Mouse (Mus musculus) adrenal gland, adult 8-10 months (tissue): Measurements from ENCODE around the gene Wdr11. TPM values are rescaled to one million over a fixed set of nuclear protein-coding genes. Genes with fewer than 3 reads are reported as not detected.

ENCODE experiments used
- DNase-seq: peaks from one replicate; pipeline ENCODE4 v3.0.0; 2022
- total RNA-seq, 4 experiments: library from RNA; stranded (reverse); gene quantifications; 2 replicates each; pipeline ENCODE4 v1.2.4; 2022

Wdr11 gene
- 10 to 100 TPM; 49.8 to 56.5 (median 53.0) TPM for total RNA-seq

- peak; percentile 74 for DNase-seq
Measured at GRCm38 (mm10) chr7:129591371-129592131, at the start of gene Wdr11. Gene Wdr11, plus strand, starts transcription at chr7:129591863.

GRCm38 (mm10) chr7:129567541-129567940 is 24.1 kb upstream of the Wdr11 start:
- peak; percentile 19 for DNase-seq

- no peak for DNase-seq
Measured at GRCm38 (mm10) chr7:129568338-129568737, 23.3 kb upstream of the Wdr11 start.

- no peak for DNase-seq
Measured at GRCm38 (mm10) chr7:129574471-129574870, 17.2 kb upstream of the Wdr11 start.

GRCm38 (mm10) chr7:129575110-129575784 is 16.4 kb upstream of the Wdr11 start:
- DNase-seq: no peak

- no peak for DNase-seq
Measured at GRCm38 (mm10) chr7:129592132-129592745, 576 bp downstream of the Wdr11 start.

DNA sequence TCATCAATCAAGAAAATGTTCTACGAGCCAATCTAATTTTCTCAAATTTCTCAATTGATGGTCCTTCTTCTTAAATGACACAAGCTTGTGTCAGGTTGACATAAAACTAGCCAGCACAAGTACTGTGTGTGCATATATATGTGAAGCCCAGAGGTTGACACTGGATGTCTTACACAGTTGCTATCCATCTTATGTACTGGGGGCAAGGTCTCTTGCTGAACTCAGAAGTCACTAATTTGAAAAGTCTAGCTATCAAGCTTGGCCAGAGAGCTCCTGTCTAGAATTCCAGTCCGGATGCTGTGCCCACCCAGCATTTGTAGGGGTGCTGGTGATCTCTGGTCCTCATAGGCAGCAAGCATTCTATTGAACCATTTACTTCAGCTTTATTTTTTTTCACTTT is 5.5 kb downstream of the Wdr11 start:
- DNase-seq: no peak

DNA sequence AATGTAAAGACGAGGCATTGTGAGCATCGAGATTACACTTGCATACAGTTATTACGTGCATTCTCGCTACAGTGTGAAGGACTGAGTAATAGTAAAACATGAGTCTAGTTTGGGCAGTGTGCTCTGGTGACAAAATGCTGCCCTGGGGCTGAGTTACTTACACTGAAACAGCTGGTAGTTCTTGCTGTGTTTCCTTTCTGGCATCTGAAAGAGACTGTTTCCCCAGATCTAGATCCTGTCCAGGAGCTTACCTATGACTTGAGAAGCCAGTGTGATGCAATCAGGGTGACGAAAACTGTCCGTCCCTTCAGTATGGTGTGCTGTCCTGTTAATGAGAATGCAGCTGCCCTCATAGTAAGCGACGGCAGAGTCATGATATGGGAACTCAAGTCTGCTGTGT is 14.6 kb downstream of the Wdr11 start:
- no peak for DNase-seq

GRCm38 (mm10) chr7:129621141-129621540 is 29.5 kb downstream of the Wdr11 start:
- peak; percentile 12 for DNase-seq

GRCm38 (mm10) chr7:129630351-129630750 is 38.7 kb downstream of the Wdr11 start:
- no peak for DNase-seq

- no peak for DNase-seq
Measured at GRCm38 (mm10) chr7:129631453-129631852, 39.8 kb downstream of the Wdr11 start.

DNA sequence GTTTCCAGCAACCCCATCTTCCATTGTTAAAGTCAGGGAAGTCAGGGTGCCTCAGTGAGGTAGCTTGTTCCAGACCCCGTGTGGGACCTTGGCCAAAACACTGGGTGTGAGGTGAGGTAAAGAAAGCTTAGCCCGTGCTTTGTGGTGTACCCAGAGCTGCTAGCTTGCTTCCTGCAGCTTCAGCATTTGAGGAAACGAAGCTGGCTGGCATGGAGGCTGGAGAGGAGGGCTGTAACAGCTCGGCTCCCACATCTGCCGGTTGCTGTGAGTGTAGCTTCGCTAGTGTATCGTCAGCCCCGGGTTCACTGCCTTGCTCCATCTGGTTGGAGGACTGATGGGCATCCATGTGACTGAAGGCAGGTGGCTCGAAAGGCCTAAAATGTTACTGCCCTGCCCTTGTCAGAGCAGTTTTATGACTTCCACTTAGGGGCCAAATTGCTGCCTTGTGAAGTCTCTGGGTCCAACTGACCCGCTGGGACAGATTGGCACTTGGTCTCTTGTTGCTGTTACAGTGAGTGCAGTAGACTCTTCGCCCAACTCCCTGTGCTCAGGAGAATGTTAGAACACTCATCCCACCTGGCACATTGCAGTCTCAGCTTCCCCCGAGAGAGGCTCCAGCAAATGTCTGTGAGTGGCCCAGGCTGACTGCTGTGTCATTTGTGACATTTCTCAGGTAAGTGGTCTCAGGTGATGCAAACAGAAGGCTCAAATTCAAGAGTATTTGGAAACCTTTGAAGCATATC is 44.4 kb downstream of the Wdr11 start:
- no peak for DNase-seq

GRCm38 (mm10) chr7:129636992-129637391 is 45.3 kb downstream of the Wdr11 start:
- no peak for DNase-seq

GRCm38 (mm10) chr7:129637906-129638475 is 46.3 kb downstream of the Wdr11 start:
- no peak for DNase-seq

GRCm38 (mm10) chr7:129639006-129639405 is 47.3 kb downstream of the Wdr11 start:
- no peak for DNase-seq

GRCm38 (mm10) chr7:129639833-129640232 is 48.2 kb downstream of the Wdr11 start:
- no peak for DNase-seq

DNA sequence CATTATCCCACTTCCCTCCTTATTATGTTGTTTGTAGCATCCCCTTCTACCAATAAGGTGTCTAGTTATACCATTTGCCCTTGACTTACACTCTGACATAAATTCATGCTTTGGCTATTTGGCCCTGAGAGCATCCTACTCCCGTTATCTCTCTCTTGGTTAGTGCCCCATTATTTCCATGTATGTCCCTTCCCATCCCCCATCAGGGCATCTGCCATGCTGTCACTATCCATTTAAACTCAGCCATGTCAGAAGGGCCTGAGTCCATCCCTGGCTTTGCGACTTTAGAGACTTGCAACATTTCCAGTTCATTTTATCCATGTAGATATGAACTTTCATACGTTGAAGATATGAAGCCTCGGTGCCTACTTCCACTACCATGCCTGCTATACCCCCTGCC is 51.6 kb downstream of the Wdr11 start:
- DNase-seq: no peak

DNA sequence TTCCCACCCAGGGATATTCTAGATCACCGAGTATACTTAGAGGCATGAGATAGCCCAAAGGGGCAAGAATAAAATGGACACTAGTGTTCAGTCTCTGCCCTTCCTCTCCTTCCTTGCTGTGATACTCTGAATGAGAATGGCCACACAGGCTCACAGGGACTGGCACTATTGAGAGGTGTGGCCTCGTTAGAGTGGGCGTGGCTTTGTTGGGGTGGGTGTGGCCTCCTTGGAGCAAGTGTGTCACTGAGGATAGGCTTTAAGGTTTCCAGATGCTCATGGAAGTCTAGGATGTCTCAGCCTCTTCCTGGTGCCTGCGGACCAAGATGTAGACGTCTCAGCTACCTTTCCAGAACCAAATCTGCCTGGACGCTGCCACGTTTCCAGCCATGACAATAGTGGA is 56.1 kb downstream of the Wdr11 start:
- DNase-seq: no peak

DNA sequence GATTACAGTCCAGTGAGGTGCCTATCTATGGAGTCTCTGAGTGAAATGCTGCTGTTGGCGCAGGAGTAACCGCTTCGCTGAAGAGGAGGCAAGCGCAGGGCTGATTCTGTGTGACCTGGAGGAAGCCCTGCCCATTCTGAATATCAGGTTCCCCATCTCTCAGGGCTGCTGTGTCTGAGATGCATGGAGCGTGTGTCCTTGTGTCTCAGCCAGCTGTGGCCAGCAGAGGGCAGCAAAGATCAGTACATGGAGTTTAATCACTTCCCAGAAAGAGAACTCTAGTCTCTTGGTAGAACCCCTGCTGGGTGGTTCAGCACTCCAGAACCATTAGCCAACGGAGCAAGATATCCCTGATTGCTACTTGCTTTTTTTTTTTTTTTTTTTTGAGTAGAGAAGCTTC is 57.3 kb downstream of the Wdr11 start:
- peak; percentile 72 for DNase-seq

GRCm38 (mm10) chr7:129650717-129651116 is 59.1 kb downstream of the Wdr11 start:
- DNase-seq: no peak

GRCm38 (mm10) chr7:129651781-129652180 is 60.1 kb downstream of the Wdr11 start:
- no peak for DNase-seq

DNA sequence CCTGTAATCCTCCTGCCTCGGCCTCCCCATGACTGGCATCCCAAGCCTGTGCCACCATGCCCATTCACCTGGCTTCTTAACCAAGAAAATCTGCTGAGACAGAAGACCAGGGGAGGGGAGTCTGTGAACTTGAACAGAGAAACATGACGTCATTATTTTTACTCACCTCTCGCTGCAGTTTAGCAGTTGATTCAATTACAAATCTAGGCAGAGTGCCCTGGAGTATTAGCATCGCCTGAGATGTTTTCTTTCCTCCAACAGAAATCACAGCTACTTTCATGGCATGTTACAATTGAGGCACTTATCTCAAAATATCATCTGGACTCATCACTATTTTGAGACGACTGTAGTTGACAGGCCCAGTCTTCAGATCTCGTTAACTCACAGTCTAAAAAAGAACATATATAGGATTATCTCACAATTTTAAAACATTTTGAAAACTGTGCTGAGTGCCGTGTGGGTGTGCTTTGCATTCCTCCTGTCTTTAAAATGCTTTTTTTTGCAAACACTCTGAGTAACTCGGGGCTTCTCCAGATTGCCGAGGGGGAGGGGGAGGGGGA is 61.3 kb downstream of the Wdr11 start:
- no peak for DNase-seq
